Mouse (Mus musculus) neural tube, embryonic 11.5 days (tissue): Measurements from ENCODE around the gene Rpp21. TPM values are rescaled to one million over a fixed set of nuclear protein-coding genes. Genes with fewer than 3 reads are reported as not detected.

Source experiments
- ATAC-seq: fragments of 200-750 bp; cut with Nextera tagmentation; 2 replicates; pipeline ENCODE4 v1.8.0; 2017; ENCODE audit warnings: moderate number of reproducible peaks, mild to moderate bottlenecking, moderate TSS enrichment, moderate library complexity; ENCODE audit not compliant: insufficient read depth, low FRiP score, low TSS enrichment
- DNase-seq: peaks from one replicate; pipeline ENCODE4 v3.0.0-alpha.2; 2015; ENCODE audit warnings: low spot score
- H3K27ac ChIP-seq: fragments of 300-500 bp; sonication (generic); 2 replicates; pipeline ENCODE4 v1.5.1; 2014; ENCODE audit warnings: low read depth, mild to moderate bottlenecking, low read length
- H3K27me3 ChIP-seq: fragments of 300-500 bp; sonication (generic); 2 replicates; pipeline ENCODE4 v1.6.1; 2014; ENCODE audit warnings: mild to moderate bottlenecking, low read length, mixed read lengths; ENCODE audit not compliant: control insufficient read depth, insufficient read depth
- H3K36me3 ChIP-seq: fragments of 300-500 bp; sonication (generic); 2 replicates; pipeline ENCODE4 v1.6.1; 2014; ENCODE audit warnings: mild to moderate bottlenecking, low read length, moderate library complexity, mixed read lengths; ENCODE audit not compliant: control insufficient read depth, insufficient read depth
- H3K4me1 ChIP-seq: fragments of 300-500 bp; sonication (generic); 2 replicates; pipeline ENCODE4 v1.6.1; 2014; ENCODE audit warnings: low read length, mixed read lengths; ENCODE audit not compliant: control insufficient read depth, insufficient read depth
- H3K4me2 ChIP-seq: fragments of 300-500 bp; sonication (generic); 2 replicates; pipeline ENCODE4 v1.6.1; 2014; ENCODE audit warnings: low read depth, mild to moderate bottlenecking, moderate library complexity
- H3K4me3 ChIP-seq: fragments of 300-500 bp; sonication (generic); 2 replicates; pipeline ENCODE4 v1.5.1; 2014; ENCODE audit warnings: low read depth, low read length
- H3K9ac ChIP-seq: fragments of 300-500 bp; sonication (generic); 2 replicates; pipeline ENCODE4 v1.6.1; 2014; ENCODE audit warnings: mild to moderate bottlenecking, low read length
- H3K9me3 ChIP-seq: fragments of 300-500 bp; sonication (generic); 2 replicates; pipeline ENCODE4 v1.6.1; 2016; ENCODE audit warnings: low read length; ENCODE audit not compliant: control insufficient read depth
- WGBS: fragments of 180-500 bp; shearing (Covaris S2); extraction: QIAGEN DNeasy Blood & Tissue Kit; methylation state at CpG from one replicate; pipeline ENCODE4 v1.1.7; 2014; 5-methylcytosine and 5-hydroxymethylcytosine counted together
- polyA plus RNA-seq: library from polyadenylated mRNA; unstranded; fragments of >200 nt; fragmentation: Nextera tagmentation; extraction: Ambion mirVana; gene quantifications from 2 replicates; pipeline ENCODE4 v1.2.1, GENCODE M21; 2014

Gene Rpp21
- 86.5 and 87.2 TPM in 2 replicates for polyA plus RNA-seq

DNA sequence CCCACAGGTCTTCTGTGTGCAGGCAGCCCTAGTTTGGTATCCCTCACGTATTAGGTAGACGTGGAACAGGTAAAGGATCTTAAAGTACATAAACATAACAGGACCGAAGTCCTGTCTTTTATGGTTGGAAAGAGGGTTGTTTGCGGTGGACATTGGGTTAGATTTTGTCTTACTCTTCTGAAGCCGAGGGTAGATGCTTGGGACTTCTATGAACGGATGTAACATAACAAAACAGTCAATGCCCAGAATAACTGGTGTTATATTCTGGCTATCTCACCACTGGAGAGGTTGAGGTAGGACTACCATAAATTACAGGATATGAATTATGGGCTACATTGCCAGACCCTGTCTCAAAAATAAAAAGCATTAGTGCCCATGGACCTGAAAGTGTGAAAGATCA is at the start of gene Rpp21:
Gene Rpp21 (minus strand): TSS at position 101 of the 400 bp plus-strand sequence.
- Histone ChIP-seq H3K9ac (peak within 1 kb of the TSS; percentile 86), H3K4me3 (peak within 1 kb of the TSS; percentile 72), H3K27me3 (no peaks in the 10 kb centered on the region), H3K27ac (peak within 1 kb of the TSS; percentile 67), H3K4me1 (0 out of 2 replicates have a peak, but pooled peaks cover 2% of the 10 kb centered on the region), H3K36me3 (peaks cover 6% of the 10 kb centered on the region), H3K9me3 (no peaks in the 10 kb centered on the region), H3K4me2 (peak within 1 kb of the TSS; percentile 52)
- WGBS: 57% methylated on average over 6 of the region's 6 CpGs
- ATAC-seq: no peak
- DNase-seq: no peak

DNA sequence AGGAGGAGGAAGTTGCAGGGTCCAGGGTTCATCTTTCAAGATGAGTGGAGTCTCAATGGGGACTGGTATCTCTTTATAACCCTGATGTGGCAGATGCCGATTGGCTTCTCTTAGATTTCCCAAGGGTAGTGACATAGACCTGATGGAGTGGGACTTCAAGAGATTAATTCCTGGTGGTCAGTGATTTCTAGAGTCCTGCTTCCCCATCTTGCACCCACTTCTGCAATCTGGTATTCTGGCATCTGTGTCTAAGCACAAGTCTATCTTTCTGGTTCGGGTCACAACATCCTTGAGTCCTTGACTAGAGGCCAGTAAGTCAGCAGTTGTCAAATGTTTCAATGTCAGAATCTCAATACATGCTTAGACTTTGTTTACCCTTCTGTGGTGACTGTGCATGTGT is 28.5 kb upstream of the Rpp21 start, which contains the start of gene H2-M10.2:
Gene H2-M10.2 (minus strand): TSS at position 101 of the 400 bp plus-strand sequence.
- 90% methylated on average over 2 of the region's 2 CpGs for WGBS
- no peak within 1 kb of the TSS for H3K9ac ChIP-seq
- no peaks in the 10 kb centered on the region for H3K27me3 ChIP-seq
- no peak within 1 kb of the TSS for H3K4me2 ChIP-seq
- H3K36me3 ChIP-seq: no peaks in the 10 kb centered on the region
- 0 out of 2 replicates have a peak, but pooled peaks cover 2% of the 10 kb centered on the region for H3K9me3 ChIP-seq
- H3K4me1 ChIP-seq: no peaks in the 10 kb centered on the region
- DNase-seq: no peak
- H3K4me3 ChIP-seq: no peak within 1 kb of the TSS
- H3K27ac ChIP-seq: no peak within 1 kb of the TSS
- no peak for ATAC-seq

DNA sequence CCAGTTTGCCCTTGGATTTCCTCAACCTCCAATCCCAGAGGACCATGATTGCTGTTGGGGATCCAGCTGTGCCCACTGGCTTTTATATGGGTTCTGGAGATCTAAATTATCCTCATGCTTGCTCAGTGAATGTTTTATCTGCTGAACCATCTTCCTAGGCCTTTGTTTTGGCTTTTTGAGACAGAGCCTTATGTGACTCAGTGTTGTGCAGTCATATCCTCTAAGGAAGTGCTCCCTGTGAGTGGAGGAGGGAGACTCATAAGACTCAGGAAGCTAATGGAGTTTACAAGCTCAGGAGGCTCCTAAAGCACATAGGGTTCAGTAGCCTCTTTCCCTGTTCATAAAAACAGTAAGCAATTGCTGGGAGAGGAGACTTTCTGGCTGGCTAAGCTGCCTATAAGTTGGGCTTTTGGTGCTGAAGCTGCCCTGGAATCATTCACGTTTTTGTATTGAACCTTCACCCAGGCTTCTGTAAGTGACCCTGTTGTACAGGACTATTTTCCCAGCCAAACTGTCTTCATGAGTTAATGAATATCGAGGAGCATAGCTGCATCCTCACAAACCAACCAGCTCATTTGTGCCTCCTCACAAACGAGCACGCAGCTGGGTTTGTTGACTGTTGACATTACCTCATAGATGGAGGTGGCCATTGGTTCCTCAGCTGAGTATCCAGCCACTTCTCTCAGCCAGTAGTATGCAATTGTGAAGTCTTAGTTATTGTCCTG is 23.8 kb upstream of the Rpp21 start:
- Histone ChIP-seq H3K27me3 (no peaks in the 10 kb centered on the region), H3K4me1 (no peaks in the 10 kb centered on the region), H3K4me3 (no peak overlapping the region), H3K4me2 (no peak overlapping the region), H3K36me3 (peaks cover 5% of the 10 kb centered on the region), H3K9me3 (0 out of 2 replicates have a peak, but pooled peaks cover 2% of the 10 kb centered on the region), H3K9ac (no peak overlapping the region), H3K27ac (no peak overlapping the region)
- no peak for DNase-seq
- no peak for ATAC-seq
- 92% methylated on average over 4 of the region's 4 CpGs for WGBS

DNA sequence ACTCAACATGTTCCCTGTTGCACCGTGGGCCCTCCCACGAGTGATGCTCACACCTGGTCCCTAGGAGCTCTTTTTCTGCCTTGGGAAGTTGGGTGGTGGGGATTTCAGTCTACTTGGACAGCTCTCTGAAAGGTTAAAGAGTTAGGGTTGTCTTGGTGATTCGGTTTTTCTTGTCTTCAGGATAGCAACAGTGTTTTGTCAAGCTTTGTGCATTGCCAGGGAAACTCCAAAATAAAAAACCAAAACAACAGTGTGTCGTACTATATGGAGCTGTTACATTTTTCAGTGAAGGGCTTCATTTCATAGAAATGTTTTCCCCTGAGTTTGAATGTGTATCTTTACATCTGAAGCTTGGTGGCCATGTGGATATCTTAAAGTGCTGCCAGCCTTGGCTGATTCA is 16.9 kb upstream of the Rpp21 start:
- 94% methylated on average over 4 of the region's 4 CpGs for WGBS
- Histone ChIP-seq H3K4me1 (peaks cover 14% of the 10 kb centered on the region), H3K9ac (no peak overlapping the region), H3K9me3 (no peaks in the 10 kb centered on the region), H3K4me3 (no peak overlapping the region), H3K36me3 (peaks cover 2% of the 10 kb centered on the region), H3K4me2 (no peak overlapping the region), H3K27ac (no peak overlapping the region), H3K27me3 (no peaks in the 10 kb centered on the region)
- no peak for DNase-seq
- ATAC-seq: no peak

DNA sequence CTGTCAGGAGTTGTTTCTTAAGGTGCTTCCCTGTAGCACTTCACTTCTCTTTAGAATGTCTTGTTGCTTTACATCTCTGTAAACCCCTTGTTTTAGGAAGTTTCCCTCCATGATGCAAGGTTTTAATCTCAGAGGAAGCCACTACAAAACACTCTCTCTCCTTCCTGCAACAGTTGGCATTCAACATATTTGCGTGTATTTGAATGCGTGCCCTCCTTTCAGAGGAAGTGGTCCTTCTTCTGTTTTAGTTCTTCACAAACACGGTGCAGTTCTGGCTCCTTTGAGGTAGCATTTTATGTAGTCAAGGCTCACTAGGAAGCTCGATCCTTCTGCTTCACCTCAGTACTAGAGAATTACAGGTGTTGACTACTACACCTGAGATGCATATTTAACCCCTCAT is 15.9 kb upstream of the Rpp21 start:
- no peak for DNase-seq
- Histone ChIP-seq H3K9me3 (no peaks in the 10 kb centered on the region), H3K4me1 (peaks cover 16% of the 10 kb centered on the region), H3K36me3 (peaks cover 2% of the 10 kb centered on the region), H3K9ac (no peak overlapping the region), H3K27ac (no peak overlapping the region), H3K4me2 (no peak overlapping the region), H3K27me3 (no peaks in the 10 kb centered on the region), H3K4me3 (no peak overlapping the region)
- WGBS: 92% methylated on average over 4 of the region's 4 CpGs
- ATAC-seq: no peak

DNA sequence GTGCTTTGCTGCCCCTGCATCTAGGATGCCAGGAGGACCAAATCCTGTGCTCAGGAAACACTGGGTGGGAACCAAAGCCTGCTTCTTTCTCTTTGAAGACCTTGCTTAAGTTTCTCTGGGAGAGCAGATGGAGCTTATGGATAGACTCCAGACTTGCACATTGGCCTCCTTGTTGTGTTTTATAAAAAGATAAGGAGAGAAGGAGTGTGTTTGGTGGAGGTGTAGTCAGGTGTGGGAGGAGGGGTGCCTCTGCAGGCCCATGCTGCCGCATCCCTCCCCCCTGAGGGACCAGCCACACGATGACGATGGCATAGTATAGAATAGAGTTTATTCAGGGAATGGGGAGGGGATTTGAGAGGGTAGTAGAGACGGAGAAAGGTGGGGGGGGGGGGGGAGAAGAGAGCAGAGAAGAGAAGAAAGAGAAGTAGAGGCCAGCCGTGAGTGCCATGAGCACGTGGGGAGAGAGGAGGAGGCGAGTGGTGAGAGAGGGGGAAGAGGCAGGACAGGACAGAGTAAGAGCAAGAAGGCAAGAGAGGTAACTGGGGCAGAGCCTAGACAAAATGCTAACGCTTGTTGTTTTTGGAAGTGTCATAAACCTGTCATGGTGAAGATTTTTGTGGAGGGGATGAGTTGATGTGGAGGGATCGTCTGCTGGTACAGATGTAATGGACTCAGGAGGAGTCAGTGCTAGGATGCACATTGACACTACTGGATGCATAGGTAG is 14.9 kb upstream of the Rpp21 start:
- peak overlapping the region; percentile 97; the same call in 1 of the 2 replicates for H3K9ac ChIP-seq
- H3K9me3 ChIP-seq: no peaks in the 10 kb centered on the region
- H3K4me1 ChIP-seq: peaks cover 16% of the 10 kb centered on the region
- H3K4me2 ChIP-seq: peak overlapping the region; percentile 85
- DNase-seq: no peak
- whole genome bisulfite sequencing: 90% methylated on average over 9 of the region's 9 CpGs
- no peaks in the 10 kb centered on the region for H3K27me3 ChIP-seq
- no peak overlapping the region for H3K27ac ChIP-seq
- no peak for ATAC-seq
- peak overlapping the region; percentile 93 for H3K4me3 ChIP-seq
- H3K36me3 ChIP-seq: peaks cover 2% of the 10 kb centered on the region

DNA sequence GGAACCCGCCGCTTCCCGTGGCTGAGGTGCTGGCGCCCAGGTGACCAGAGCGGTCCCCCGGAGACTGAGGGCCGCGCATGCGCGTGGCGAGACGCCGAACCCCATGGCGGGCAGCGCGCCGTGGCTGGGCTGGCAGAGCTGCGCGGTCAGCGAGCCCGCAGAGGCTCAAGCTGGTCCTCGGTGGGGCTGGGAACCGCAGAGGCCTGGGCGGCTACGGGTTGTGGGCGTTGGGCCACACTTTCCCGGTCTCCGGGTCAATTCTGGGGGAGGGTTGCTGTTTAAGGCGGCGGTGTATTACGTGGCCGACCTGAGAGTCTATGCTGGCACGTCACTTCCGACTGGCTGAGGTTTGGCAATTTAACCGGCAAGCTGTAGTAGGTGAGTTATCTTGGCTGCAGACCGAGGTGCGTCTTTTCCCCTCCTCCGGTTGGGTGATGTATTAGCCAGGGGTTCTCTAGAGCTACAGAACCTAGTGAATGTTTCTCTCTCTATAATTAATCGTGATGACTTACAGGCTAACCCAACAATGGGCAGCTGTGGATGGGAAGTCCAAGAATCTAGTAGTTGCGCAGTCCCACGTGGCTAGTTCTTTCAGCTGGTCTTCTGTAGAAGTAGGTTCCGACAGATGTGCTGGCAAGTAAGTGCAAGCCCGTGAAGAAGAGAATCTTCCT is 13.9 kb upstream of the Rpp21 start, which contains the start of gene Trim39:
Gene Trim39 (minus strand): TSS at position 662 of the 671 bp plus-strand sequence.
- H3K9me3 ChIP-seq: no peaks in the 10 kb centered on the region
- no peaks in the 10 kb centered on the region for H3K27me3 ChIP-seq
- peak within 1 kb of the TSS; percentile 85 for H3K4me2 ChIP-seq
- peak within 1 kb of the TSS; percentile 79 for H3K27ac ChIP-seq
- peak within 1 kb of the TSS; percentile 93 for H3K4me3 ChIP-seq
- peaks cover 16% of the 10 kb centered on the region for H3K4me1 ChIP-seq
- ATAC-seq: peak; percentile 79
- H3K9ac ChIP-seq: peak within 1 kb of the TSS; percentile 97
- WGBS: 1% methylated on average over 43 of the region's 43 CpGs
- no peak for DNase-seq
- peaks cover 9% of the 10 kb centered on the region for H3K36me3 ChIP-seq

DNA sequence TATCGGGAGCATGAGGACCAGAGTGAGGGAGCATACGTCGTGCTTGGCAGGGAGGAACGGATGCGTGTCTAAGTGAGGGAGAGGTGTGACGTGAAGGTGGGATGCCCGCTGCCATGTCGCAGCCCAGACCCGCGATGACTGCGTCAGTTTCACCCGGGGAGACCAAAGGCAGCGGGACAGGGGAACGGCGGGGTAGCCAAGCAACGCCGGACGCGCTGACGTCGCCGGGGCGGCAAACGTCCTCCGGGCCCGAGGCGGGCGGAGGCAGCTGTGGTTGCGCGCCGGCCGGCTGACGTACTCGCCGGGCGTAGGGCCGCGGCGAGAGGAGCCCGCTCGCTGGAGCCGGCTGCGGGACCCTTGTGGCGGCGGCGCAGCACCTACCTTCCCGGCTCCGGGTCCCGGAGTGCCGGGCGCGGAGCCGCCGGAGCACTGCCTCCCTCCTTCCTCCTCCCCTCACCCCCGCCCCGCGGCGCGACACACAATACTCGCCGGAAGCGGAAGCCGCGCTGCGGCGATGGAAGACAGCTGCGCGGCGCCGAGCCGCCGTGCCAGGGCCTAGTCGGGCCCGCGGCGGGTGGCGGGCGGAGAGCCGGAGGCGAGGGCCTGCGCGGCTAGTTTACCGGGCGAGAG is 13.2 kb upstream of the Rpp21 start:
- H3K36me3 ChIP-seq: peaks cover 10% of the 10 kb centered on the region
- DNase-seq: peak; percentile 92

More for the DNA sequence above, 13.2 kb upstream of the Rpp21 start:
- ATAC-seq: peak; percentile 94
- Histone ChIP-seq H3K27ac (peak overlapping the region; percentile 79), H3K4me3 (peak overlapping the region; percentile 93), H3K9me3 (no peaks in the 10 kb centered on the region), H3K27me3 (no peaks in the 10 kb centered on the region), H3K4me2 (peak overlapping the region; percentile 85), H3K9ac (peak overlapping the region; percentile 97), H3K4me1 (peaks cover 16% of the 10 kb centered on the region)
- WGBS: under 1% methylated on average over 50 of the region's 84 CpGs
